Mouse (Mus musculus) brain, embryonic 14.5 days (tissue): ENCODE measurements around the gene She.

Experiments
- CTCF ChIP-seq: fragments of 200-500 bp; IDR thresholded peaks from 2 replicates; pipeline ENCODE4 v1.5.1; 2012; ENCODE audit warnings: inconsistent platforms, mild to moderate bottlenecking, moderate library complexity, borderline replicate concordance; ENCODE audit not compliant: insufficient read depth, insufficient read length; ENCODE audit errors: extremely low read depth
- POLR2A ChIP-seq: fragments of 200-500 bp; IDR thresholded peaks from 2 replicates; pipeline ENCODE4 v1.6.1; 2012; ENCODE audit warnings: mild to moderate bottlenecking, inconsistent platforms, borderline replicate concordance; ENCODE audit not compliant: poor library complexity, insufficient read depth, insufficient read length, severe bottlenecking; ENCODE audit errors: extremely low read depth

DNA sequence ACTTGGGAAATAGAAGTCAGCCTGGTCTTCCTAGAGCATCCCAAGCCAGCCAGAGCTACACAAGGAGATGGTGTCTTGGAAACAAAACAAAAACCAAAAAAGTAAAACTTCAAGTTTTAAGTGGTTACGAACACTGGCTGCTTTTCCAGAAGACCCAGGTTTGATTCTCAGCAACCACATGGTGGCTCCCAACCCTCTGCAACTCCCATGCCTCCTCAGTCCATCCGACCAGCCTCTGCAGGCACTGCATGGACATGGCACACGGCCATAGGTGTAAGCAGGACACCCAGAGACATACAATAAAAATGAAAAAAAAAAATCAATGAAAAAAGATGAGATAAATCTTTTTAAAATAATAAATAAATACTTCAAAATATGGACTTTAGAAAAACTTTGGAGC, 48.2 kb downstream of the She start:
- TF ChIP-seq POLR2A, result no peak
- TF ChIP-seq CTCF, result no peak
